Mouse (Mus musculus): ENCODE measurements at regions not wholly inside any gene's neighbourhood (a gene's known extent, or its start where the extent isn't known, plus 50 kb on each side); places are given as distances from the start of the nearest gene placed in this dataset.
A peak's percentile ranks its signal among the peaks of the same experiment; 100 is the strongest.

- Histone ChIP-seq H3K4me1 (ENCODE audit: insufficient read depth) (no peaks in the 10 kb centered on the region), H3K36me3 (ENCODE audit: insufficient read depth) (no peaks in the 10 kb centered on the region), H3K4me3 (ENCODE audit: low read depth, low read length) (no peak overlapping the region), H3K27ac (ENCODE audit: low read depth) (no peak overlapping the region), H3K9ac (no peak overlapping the region), H3K4me2 (no peak overlapping the region), H3K27me3 (ENCODE audit: insufficient read depth, low read length) (no peaks in the 10 kb centered on the region), H3K9me3 (ENCODE audit: low read depth, low read length) (no peaks in the 10 kb centered on the region)
- DNase-seq (peak; percentile 12), ATAC-seq (ENCODE audit: insufficient read depth) (no peak)
- 25% methylated on average over 3 of the region's 3 CpGs for WGBS
- peak; percentile 36 for TF ChIP-seq CTCF (IDR thresholded peaks at IDR 0.05; ENCODE audit: low read depth)
Observed at GRCm38 (mm10) chrX:111052943-111053342, 57.3 kb upstream of the Cylc1 start.

All from lung, embryonic 14.5 days (tissue).